In the genomic region with DNA sequence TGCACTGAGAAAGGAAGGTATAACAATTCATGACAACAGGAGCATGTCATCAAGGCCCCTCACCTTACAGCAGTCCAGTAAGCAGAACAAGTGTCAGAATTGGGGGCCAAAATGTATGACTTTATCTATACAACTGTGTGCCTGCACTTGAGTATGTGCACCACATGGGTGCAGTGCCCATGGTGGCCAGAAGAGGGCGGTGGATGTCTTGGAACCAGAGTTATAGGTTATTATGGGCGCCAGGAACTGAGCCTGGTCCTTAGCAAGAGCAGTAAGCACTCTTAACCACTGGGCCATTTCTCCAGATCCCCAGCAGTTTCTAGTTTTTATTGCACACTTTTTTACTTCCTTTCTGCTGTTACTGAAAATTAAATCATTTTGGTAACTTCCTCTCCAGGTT, we compare ENCODE assay signal across 21 mouse cellular contexts. TPM values are rescaled to one million over a fixed set of nuclear protein-coding genes. Genes with fewer than 3 reads are reported as not detected.
DNase-seq lines count a peak whose midpoint lies in the region; ATAC-seq and TF ChIP-seq lines count a peak whose summit lies in the region.
"Had no signal": no experiment of that assay in that cellular context is flagged by ENCODE, and none has a peak within 500 bp of the region (broad histone marks: within the 10 kb centered on the region; RNA-seq: fewer than 3 reads in every experiment).

No protein-coding gene starts in this region.

- no peaks in the 10 kb centered on the region for H3K4me1 ChIP-seq in heart, adult 2 months (ENCODE audit: control insufficient read depth, insufficient read depth, low read length)
- no peaks in the 10 kb centered on the region for H3K4me1 ChIP-seq in liver, postnatal 0 days (ENCODE audit: insufficient read depth)
- H3K4me1 ChIP-seq in liver, embryonic 11.5 days (replicated peaks; ENCODE audit: control insufficient read depth, insufficient read depth, low read length), result no peaks in the 10 kb centered on the region
- peaks cover 6% of the 10 kb centered on the region; the same call in 1 of the 2 replicates for H3K4me1 ChIP-seq in E14TG2a.4 (replicated peaks; ENCODE audit: low read depth, low read length)

- TF ChIP-seq EP300 in heart, adult 2 months (IDR thresholded peaks at IDR 0.05; ENCODE audit: insufficient read depth, low read depth, low read length), result no peak
- no peak for TF ChIP-seq EP300 in liver, postnatal 0 days (IDR thresholded peaks at IDR 0.05; ENCODE audit: low read depth)

- no peaks in the 10 kb centered on the region for H3K27me3 ChIP-seq in heart, adult 2 months (ENCODE audit: control insufficient read depth, insufficient read depth, low read length)
- H3K27me3 ChIP-seq in liver, postnatal 0 days (ENCODE audit: insufficient read depth, low read length), result no peaks in the 10 kb centered on the region
- H3K27me3 ChIP-seq in liver, embryonic 11.5 days (replicated peaks; ENCODE audit: control insufficient read depth, insufficient read depth, low read length), result no peaks in the 10 kb centered on the region
- no peaks in the 10 kb centered on the region for H3K27me3 ChIP-seq in E14TG2a.4 (ENCODE audit: insufficient read depth, low read length)
- H3K27me3 ChIP-seq: hindbrain, embryonic 13.5 days; kidney, embryonic 15.5 days had no signal

- peak; percentile 20 for TF ChIP-seq CTCF in heart, adult 2 months (IDR thresholded peaks at IDR 0.05)
- TF ChIP-seq CTCF in liver, postnatal 0 days (IDR thresholded peaks at IDR 0.05; ENCODE audit: low read depth), result peak; percentile 37
- TF ChIP-seq CTCF in E14TG2a.4 (conservative IDR thresholded peaks at IDR 0.05; ENCODE audit: low read length), result peak; percentile 49
- TF ChIP-seq CTCF in brain, embryonic 14.5 days (IDR thresholded peaks at IDR 0.05; ENCODE audit: borderline replicate concordance, extremely low read depth, insufficient read depth, insufficient read length), result peak; percentile 25; the same call in 1 of the 2 replicates

- no peak overlapping the region for H3K4me3 ChIP-seq in heart, adult 2 months
- no peak overlapping the region for H3K4me3 ChIP-seq in liver, postnatal 0 days (ENCODE audit: low read depth, low read length)
- H3K4me3 ChIP-seq in liver, embryonic 11.5 days (ENCODE audit: low read depth, low read length), result no peak overlapping the region
- no peak overlapping the region for H3K4me3 ChIP-seq in E14TG2a.4 (replicated peaks; ENCODE audit: low read length)
- H3K4me3 ChIP-seq: heart, embryonic 10.5 days; hindbrain, embryonic 13.5 days; kidney, embryonic 15.5 days; midbrain, embryonic 10.5 days had no signal

- DNase-seq in heart, adult 2 months, result no peak
- no peak for DNase-seq in heart, postnatal 4 days
- no peak for DNase-seq in liver, postnatal 0 days
- DNase-seq in liver, embryonic 11.5 days (ENCODE audit: low spot score), result no peak
- no peak for DNase-seq in brain, embryonic 14.5 days (ENCODE audit: low read depth)
- DNase-seq in cerebellum, postnatal 4 days (ENCODE audit: low spot score in 2 of 2), result no peak
- DNase-seq: adrenal gland, postnatal 25 days; cerebellum, adult 11-12 months; cerebellum, postnatal 36 days; gastrocnemius, postnatal 36 days; lung, adult 2 months; right cerebral cortex, adult 18-20 months had no signal

- intact Hi-C loops in heart, adult 2 months (cut with DNase I), result no loop called here

- 53% methylated on average over 2 of the region's 2 CpGs for WGBS in heart, adult 2 months
- WGBS in liver, postnatal 0 days (ENCODE audit: insufficient replicate concordance), result 53% methylated on average over 2 of the region's 2 CpGs
- 50% methylated on average over 2 of the region's 2 CpGs for WGBS in liver, embryonic 11.5 days

- 0 out of 2 replicates have a peak, but pooled peaks cover 3% of the 10 kb centered on the region for H3K9me3 ChIP-seq in liver, postnatal 0 days (ENCODE audit: low read length)
- H3K9me3 ChIP-seq in liver, embryonic 11.5 days (ENCODE audit: control insufficient read depth, low read length), result peaks cover 4% of the 10 kb centered on the region; the same call in 1 of the 2 replicates
- H3K9me3 ChIP-seq in E14TG2a.4 (ENCODE audit: low read length), result peaks cover 10% of the 10 kb centered on the region
- H3K9me3 ChIP-seq: kidney, embryonic 15.5 days had no signal

- H3K27ac ChIP-seq in heart, adult 2 months, result no peak overlapping the region
- no peak overlapping the region for H3K27ac ChIP-seq in liver, postnatal 0 days (ENCODE audit: low read depth)
- H3K27ac ChIP-seq in liver, embryonic 11.5 days (ENCODE audit: low read depth, low read length), result no peak overlapping the region
- H3K27ac ChIP-seq: heart, embryonic 10.5 days; hindbrain, embryonic 13.5 days; kidney, embryonic 15.5 days; macrophage; midbrain, embryonic 10.5 days had no signal

- TF ChIP-seq POLR2A in heart, adult 2 months (IDR thresholded peaks at IDR 0.05; ENCODE audit: insufficient read depth, low read depth, low read length), result no peak
- no peak for TF ChIP-seq POLR2A in brain, embryonic 14.5 days (IDR thresholded peaks at IDR 0.05; ENCODE audit: borderline replicate concordance, extremely low read depth, insufficient read depth, insufficient read length, poor library complexity, severe bottlenecking)

- no peaks in the 10 kb centered on the region for H3K79me2 ChIP-seq in heart, adult 2 months (replicated peaks; ENCODE audit: control insufficient read depth, insufficient read depth, low read length)

- no peaks in the 10 kb centered on the region for H3K36me3 ChIP-seq in heart, adult 2 months (ENCODE audit: control insufficient read depth, insufficient read depth, low read length)
- no peaks in the 10 kb centered on the region for H3K36me3 ChIP-seq in liver, postnatal 0 days (replicated peaks; ENCODE audit: insufficient read depth, low read length)
- no peaks in the 10 kb centered on the region for H3K36me3 ChIP-seq in liver, embryonic 11.5 days (ENCODE audit: control insufficient read depth, insufficient read depth, low read length)
- no peaks in the 10 kb centered on the region for H3K36me3 ChIP-seq in E14TG2a.4 (ENCODE audit: insufficient read depth, low read length)
- H3K36me3 ChIP-seq: heart, embryonic 10.5 days; hindbrain, embryonic 13.5 days; kidney, embryonic 15.5 days; midbrain, embryonic 10.5 days had no signal

- ATAC-seq in liver, postnatal 0 days, result no peak
- no peak for ATAC-seq in liver, embryonic 11.5 days (replicated peaks; ENCODE audit: low FRiP score)

- no peak overlapping the region for H3K4me2 ChIP-seq in liver, postnatal 0 days (ENCODE audit: low read depth, low read length)
- H3K4me2 ChIP-seq in liver, embryonic 11.5 days, result no peak overlapping the region
- H3K4me2 ChIP-seq: hindbrain, embryonic 13.5 days; kidney, embryonic 15.5 days had no signal

- H3K9ac ChIP-seq in heart, adult 2 months (ENCODE audit: low read depth, low read length), result no peak overlapping the region
- no peak overlapping the region for H3K9ac ChIP-seq in liver, postnatal 0 days (replicated peaks)
- H3K9ac ChIP-seq in liver, embryonic 11.5 days (ENCODE audit: low read depth, low read length), result no peak overlapping the region
- H3K9ac ChIP-seq: hindbrain, embryonic 13.5 days; kidney, embryonic 15.5 days had no signal

RNA-seq across cellular contexts. Expression of gene Cacna2d4, which starts 9.8 kb away (rescaled TPM):
- not detected for total RNA-seq in heart, adult 2 months (2021)
- polyA plus RNA-seq in heart, adult 2 months (2012; rRNA removed), result 0.23 TPM in 2 replicates
- total RNA-seq in heart, postnatal 4 days (2021), result not detected
- 0.02 and 0.08 TPM in 2 replicates for polyA plus RNA-seq in liver, postnatal 0 days (2015; fragmentation: Nextera tagmentation; extraction: Ambion mirVana)
- polyA plus RNA-seq in liver, embryonic 11.5 days (2014; fragmentation: Nextera tagmentation; extraction: Ambion mirVana), result 0.08 TPM in 1 of 2 replicates, not detected in the other
- polyA plus RNA-seq in brain, embryonic 14.5 days (2012; rRNA removed), result 0.40 and 0.67 TPM in 2 replicates
- total RNA-seq: adrenal gland, postnatal 25 days had no signal
- polyA plus RNA-seq: heart, embryonic 10.5 days; heart, postnatal 0 days; intestine, embryonic 14.5 days; macrophage had no signal

RNA-seq across cellular contexts. Expression of gene Cacna1c, which starts 49.9 kb away (rescaled TPM):
- total RNA-seq in heart, adult 2 months (2021), result 100 to 1,000 TPM; 194 to 228 TPM
- polyA plus RNA-seq in heart, adult 2 months (2012; rRNA removed), result 56.8 and 76.3 TPM in 2 replicates
- total RNA-seq in heart, postnatal 4 days (2021), result 100 to 1,000 TPM; 233 to 249 TPM
- polyA plus RNA-seq in liver, postnatal 0 days (2015; fragmentation: Nextera tagmentation; extraction: Ambion mirVana), result 0.14 and 0.23 TPM in 2 replicates
- 1.3 and 2.3 TPM in 2 replicates for polyA plus RNA-seq in liver, embryonic 11.5 days (2014; fragmentation: Nextera tagmentation; extraction: Ambion mirVana)
- polyA plus RNA-seq in brain, embryonic 14.5 days (2012; rRNA removed), result 9.4 and 19.1 TPM in 2 replicates
- total RNA-seq: monocyte, adult 5-6 weeks had no signal
- polyA plus RNA-seq: macrophage had no signal
